In the genomic region with DNA sequence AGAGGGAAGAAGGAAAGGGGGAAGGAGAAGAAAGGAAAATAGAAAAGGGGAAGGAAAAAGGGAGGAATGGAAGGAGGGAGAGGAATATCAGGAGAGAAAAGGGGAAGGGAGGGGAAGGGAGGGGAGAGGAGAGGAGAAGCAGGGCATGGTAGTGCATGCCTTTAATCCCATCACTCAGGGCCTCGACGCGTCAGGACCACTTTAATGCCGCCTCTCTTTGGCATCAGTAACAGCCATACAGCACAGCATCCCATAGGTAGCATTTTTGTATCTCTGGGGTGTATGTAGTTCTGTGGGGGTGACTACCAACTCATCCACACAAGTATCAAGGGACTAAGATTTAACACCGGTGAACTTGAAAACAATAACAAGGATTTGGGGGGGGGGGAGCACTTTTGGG, we compare ENCODE assay signal across 24 mouse cellular contexts.
"Had no signal": no experiment of that assay in that cellular context is flagged by ENCODE, and none has a peak within 500 bp of the region (broad histone marks: within the 10 kb centered on the region; RNA-seq: fewer than 3 reads in every experiment).

No protein-coding gene starts in this region.

- H3K4me2 ChIP-seq: heart, embryonic 12.5 days; hindbrain, embryonic 12.5 days; hindbrain, embryonic 14.5 days; intestine, embryonic 15.5 days; kidney, embryonic 15.5 days; limb, embryonic 12.5 days had no signal

- H3K9me3 ChIP-seq: heart, embryonic 10.5 days; heart, embryonic 12.5 days; hindbrain, embryonic 10.5 days; hindbrain, embryonic 12.5 days; intestine, embryonic 15.5 days; kidney, embryonic 15.5 days; limb, embryonic 10.5 days; limb, embryonic 12.5 days had no signal

- H3K36me3 ChIP-seq: heart, embryonic 10.5 days; heart, embryonic 12.5 days; hindbrain, embryonic 10.5 days; hindbrain, embryonic 12.5 days; intestine, embryonic 15.5 days; kidney, embryonic 15.5 days; limb, embryonic 10.5 days; limb, embryonic 12.5 days had no signal

- H3K4me1 ChIP-seq: heart, embryonic 10.5 days; intestine, embryonic 15.5 days; kidney, embryonic 15.5 days had no signal

- H3K27ac ChIP-seq: gastrocnemius, adult 2 months; heart, embryonic 10.5 days; hindbrain, embryonic 10.5 days; hindbrain, embryonic 12.5 days; hindbrain, embryonic 14.5 days; intestine, embryonic 15.5 days; kidney, embryonic 15.5 days; kidney, postnatal 0 days; layer of hippocampus, adult 2 months; left cerebral cortex, adult 2 months; limb, embryonic 10.5 days; limb, embryonic 12.5 days; liver, embryonic 14.5 days had no signal

- H3K9ac ChIP-seq: heart, embryonic 12.5 days; hindbrain, embryonic 12.5 days; hindbrain, embryonic 14.5 days; intestine, embryonic 15.5 days; kidney, embryonic 15.5 days; limb, embryonic 12.5 days; liver, embryonic 14.5 days had no signal

- H3K27me3 ChIP-seq: heart, embryonic 12.5 days; hindbrain, embryonic 12.5 days; intestine, embryonic 15.5 days; kidney, embryonic 15.5 days; limb, embryonic 12.5 days had no signal

- DNase-seq: gastrocnemius, adult 2 months; gastrocnemius, postnatal 10 days; gastrocnemius, postnatal 25 days; heart, adult 18-20 months; heart, postnatal 10 days; heart, postnatal 4 days; kidney, adult 18-20 months; kidney, postnatal 14 days; liver had no signal

- ATAC-seq: hindbrain, embryonic 16.5 days; inflammation-experienced regulatory T-cells, adult 6 months; intestine, embryonic 15.5 days had no signal

- H3K4me3 ChIP-seq: gastrocnemius, adult 2 months; heart, embryonic 10.5 days; heart, embryonic 12.5 days; hindbrain, embryonic 10.5 days; hindbrain, embryonic 12.5 days; intestine, embryonic 15.5 days; kidney, embryonic 15.5 days; layer of hippocampus, adult 2 months; left cerebral cortex, adult 2 months; limb, embryonic 10.5 days; limb, embryonic 12.5 days had no signal
